Mouse (Mus musculus): ENCODE results near the gene Fastk. TPM values are rescaled to one million over a fixed set of nuclear protein-coding genes. Genes with fewer than 3 reads are reported as not detected.
A peak's percentile ranks its signal among the peaks of the same experiment; 100 is the strongest.

The Fastk gene
- total RNA-seq (2014; rRNA removed; ENCODE audit: low replicate concordance) (368 and 470 TPM in 2 replicates), polyA plus RNA-seq (2015; fragmentation: Nextera tagmentation; extraction: Ambion mirVana) (219 and 223 TPM in 2 replicates)

- DNase-seq (ENCODE audit: low spot score) (peak; percentile 93), ATAC-seq (ENCODE audit: insufficient read depth, low read depth) (peak; percentile 87)
- peaks cover 14% of the 10 kb centered on the region for H3K4me1 ChIP-seq (ENCODE audit: control insufficient read depth, insufficient read depth)
- H3K4me3 ChIP-seq (ENCODE audit: low read depth, low read length), result peak within 1 kb of the TSS; percentile 86
- peaks cover 28% of the 10 kb centered on the region for H3K36me3 ChIP-seq (replicated peaks; ENCODE audit: control insufficient read depth, insufficient read depth, low read length)
- TF ChIP-seq CTCF (IDR thresholded peaks at IDR 0.05; ENCODE audit: low read depth) (no peak), EP300 (IDR thresholded peaks at IDR 0.05; ENCODE audit: low read depth) (0 out of 2 replicates have a peak, but pooled peaks have one; percentile 42)
- no peaks in the 10 kb centered on the region for H3K27me3 ChIP-seq (ENCODE audit: control insufficient read depth, insufficient read depth, low read length)
- peak within 1 kb of the TSS; percentile 99 for H3K27ac ChIP-seq (ENCODE audit: low read depth)
- peak within 1 kb of the TSS; percentile 73 for H3K4me2 ChIP-seq (ENCODE audit: low read depth, low read length)
- WGBS, result under 1% methylated on average over 56 of the region's 60 CpGs
- peak within 1 kb of the TSS; percentile 95 for H3K9ac ChIP-seq (replicated peaks; ENCODE audit: low read depth, low read length)
- no peaks in the 10 kb centered on the region for H3K9me3 ChIP-seq (replicated peaks; ENCODE audit: control insufficient read depth, low read length)
These were observed at the start of gene Fastk for GRCm38 (mm10) chr5:24444746-24445427. TSS of gene Fastk (minus strand) at chr5:24445287.

GRCm38 (mm10) chr5:24492546-24493285 is 47.6 kb upstream of the Fastk start:
- Histone ChIP-seq H3K4me1 (ENCODE audit: control insufficient read depth, insufficient read depth) (no peaks in the 10 kb centered on the region), H3K4me3 (ENCODE audit: low read depth, low read length) (no peak overlapping the region), H3K27ac (ENCODE audit: low read depth) (no peak overlapping the region), H3K36me3 (replicated peaks; ENCODE audit: control insufficient read depth, insufficient read depth, low read length) (peaks cover 94% of the 10 kb centered on the region), H3K9ac (replicated peaks; ENCODE audit: low read depth, low read length) (no peak overlapping the region), H3K27me3 (ENCODE audit: control insufficient read depth, insufficient read depth, low read length) (no peaks in the 10 kb centered on the region), H3K9me3 (replicated peaks; ENCODE audit: control insufficient read depth, low read length) (no peaks in the 10 kb centered on the region), H3K4me2 (ENCODE audit: low read depth, low read length) (no peak overlapping the region)
- WGBS, result 83% methylated on average over 16 of the region's 16 CpGs
- ATAC-seq (ENCODE audit: insufficient read depth, low read depth), result no peak
- DNase-seq (ENCODE audit: low spot score), result no peak
- TF ChIP-seq EP300 (IDR thresholded peaks at IDR 0.05; ENCODE audit: low read depth) (no peak), CTCF (IDR thresholded peaks at IDR 0.05; ENCODE audit: low read depth) (no peak)

GRCm38 (mm10) chr5:24490413-24490920 is 45.4 kb upstream of the Fastk start:
- H3K4me2 ChIP-seq (ENCODE audit: low read depth, low read length), result no peak overlapping the region
- H3K36me3 ChIP-seq (replicated peaks; ENCODE audit: control insufficient read depth, insufficient read depth, low read length), result peaks cover 91% of the 10 kb centered on the region
- ATAC-seq (ENCODE audit: insufficient read depth, low read depth) (no peak), DNase-seq (ENCODE audit: low spot score) (no peak)
- 88% methylated on average over 14 of the region's 14 CpGs for WGBS
- no peak overlapping the region for H3K27ac ChIP-seq (ENCODE audit: low read depth)
- H3K9ac ChIP-seq (replicated peaks; ENCODE audit: low read depth, low read length), result no peak overlapping the region
- H3K27me3 ChIP-seq (ENCODE audit: control insufficient read depth, insufficient read depth, low read length), result no peaks in the 10 kb centered on the region
- no peaks in the 10 kb centered on the region for H3K9me3 ChIP-seq (replicated peaks; ENCODE audit: control insufficient read depth, low read length)
- no peaks in the 10 kb centered on the region for H3K4me1 ChIP-seq (ENCODE audit: control insufficient read depth, insufficient read depth)
- no peak overlapping the region for H3K4me3 ChIP-seq (ENCODE audit: low read depth, low read length)
- TF ChIP-seq EP300 (IDR thresholded peaks at IDR 0.05; ENCODE audit: low read depth) (no peak), CTCF (IDR thresholded peaks at IDR 0.05; ENCODE audit: low read depth) (no peak)

GRCm38 (mm10) chr5:24486738-24487137 is 41.7 kb upstream of the Fastk start:
- Histone ChIP-seq H3K27ac (ENCODE audit: low read depth) (no peak overlapping the region), H3K36me3 (replicated peaks; ENCODE audit: control insufficient read depth, insufficient read depth, low read length) (peaks cover 79% of the 10 kb centered on the region), H3K9me3 (replicated peaks; ENCODE audit: control insufficient read depth, low read length) (no peaks in the 10 kb centered on the region), H3K4me2 (ENCODE audit: low read depth, low read length) (no peak overlapping the region), H3K9ac (replicated peaks; ENCODE audit: low read depth, low read length) (no peak overlapping the region), H3K27me3 (ENCODE audit: control insufficient read depth, insufficient read depth, low read length) (no peaks in the 10 kb centered on the region), H3K4me3 (ENCODE audit: low read depth, low read length) (no peak overlapping the region), H3K4me1 (ENCODE audit: control insufficient read depth, insufficient read depth) (no peaks in the 10 kb centered on the region)
- WGBS, result 83% methylated on average over 5 of the region's 5 CpGs
- ATAC-seq (ENCODE audit: insufficient read depth, low read depth), result no peak
- no peak for TF ChIP-seq CTCF (IDR thresholded peaks at IDR 0.05; ENCODE audit: low read depth)
- no peak for TF ChIP-seq EP300 (IDR thresholded peaks at IDR 0.05; ENCODE audit: low read depth)
- DNase-seq (ENCODE audit: low spot score), result no peak

GRCm38 (mm10) chr5:24486097-24486496 is 41.0 kb upstream of the Fastk start:
- peak; percentile 85 for TF ChIP-seq CTCF (IDR thresholded peaks at IDR 0.05; ENCODE audit: low read depth)
- no peak for TF ChIP-seq EP300 (IDR thresholded peaks at IDR 0.05; ENCODE audit: low read depth)
- DNase-seq (ENCODE audit: low spot score), result peak; percentile 77
- H3K9me3 ChIP-seq (replicated peaks; ENCODE audit: control insufficient read depth, low read length), result no peaks in the 10 kb centered on the region
- H3K27ac ChIP-seq (ENCODE audit: low read depth), result no peak overlapping the region
- H3K36me3 ChIP-seq (replicated peaks; ENCODE audit: control insufficient read depth, insufficient read depth, low read length), result peaks cover 76% of the 10 kb centered on the region
- H3K4me3 ChIP-seq (ENCODE audit: low read depth, low read length), result no peak overlapping the region
- H3K9ac ChIP-seq (replicated peaks; ENCODE audit: low read depth, low read length), result no peak overlapping the region
- H3K4me2 ChIP-seq (ENCODE audit: low read depth, low read length), result no peak overlapping the region
- 3% methylated on average over 8 of the region's 8 CpGs for WGBS
- H3K4me1 ChIP-seq (ENCODE audit: control insufficient read depth, insufficient read depth), result no peaks in the 10 kb centered on the region
- no peak for ATAC-seq (ENCODE audit: insufficient read depth, low read depth)
- H3K27me3 ChIP-seq (ENCODE audit: control insufficient read depth, insufficient read depth, low read length), result no peaks in the 10 kb centered on the region

All from heart, postnatal 0 days (tissue).